Mouse (Mus musculus): ENCODE results near the gene Peak1.

Peak1 gene

DNA sequence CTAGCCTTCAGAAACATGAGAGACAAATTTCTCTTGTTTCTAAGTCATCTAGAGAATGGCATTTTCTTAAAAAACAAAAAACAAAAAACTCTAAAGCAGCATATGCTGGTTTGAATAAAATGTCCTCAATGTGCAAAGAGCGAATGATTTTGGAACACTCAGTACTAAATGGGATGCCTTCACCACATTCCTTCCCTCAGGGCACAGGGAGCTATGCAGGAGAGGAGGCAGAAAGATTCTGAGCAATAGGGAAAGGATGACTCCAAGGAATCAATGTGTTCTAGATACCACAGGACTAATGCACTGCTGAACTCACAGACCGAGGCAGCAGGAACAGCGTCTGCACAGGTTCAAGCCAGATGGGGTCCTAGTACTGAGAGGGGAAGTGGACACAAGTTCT is 103.5 kb downstream of the Peak1 start:
- no peak for DNase-seq (ENCODE audit: low spot score)

DNA sequence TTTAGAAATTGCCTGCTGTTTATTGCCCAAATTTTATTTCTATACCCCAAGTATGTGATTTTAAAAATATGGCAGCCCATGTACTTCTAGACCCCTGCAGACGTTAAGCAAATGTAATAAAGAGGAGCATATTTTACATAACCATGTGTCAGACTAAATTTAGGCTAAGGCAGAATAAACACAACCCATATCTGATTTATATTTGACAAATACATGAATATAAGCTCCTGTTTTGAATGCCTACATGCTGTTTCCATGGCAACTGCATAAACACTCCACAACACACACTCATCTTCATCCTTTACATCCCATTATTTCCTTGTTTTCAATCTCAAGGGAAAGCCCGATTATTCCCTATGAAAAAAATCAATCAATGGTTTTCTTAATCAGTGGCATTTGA is 108.8 kb downstream of the Peak1 start:
- DNase-seq (ENCODE audit: low spot score) = no peak

DNA sequence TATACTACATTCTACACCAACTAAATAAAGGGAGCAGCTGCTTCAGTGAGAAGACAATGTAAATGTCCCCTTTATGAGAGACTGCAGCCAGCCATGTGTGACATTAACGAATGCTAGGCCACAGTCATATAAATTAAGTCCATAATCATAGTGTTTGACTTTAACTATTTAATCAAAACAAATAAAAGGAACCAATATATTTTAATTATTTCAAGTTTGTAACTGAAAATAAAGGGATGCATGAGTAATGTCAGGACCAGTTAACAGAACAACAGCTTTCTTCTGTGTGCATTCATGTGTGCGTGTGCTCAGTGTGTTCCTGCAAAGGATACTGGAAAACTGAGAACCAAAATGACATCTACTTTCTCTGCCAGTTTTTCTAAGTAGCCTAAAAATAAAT is 113.3 kb downstream of the Peak1 start:
- no peak for DNase-seq (ENCODE audit: low spot score)

DNA sequence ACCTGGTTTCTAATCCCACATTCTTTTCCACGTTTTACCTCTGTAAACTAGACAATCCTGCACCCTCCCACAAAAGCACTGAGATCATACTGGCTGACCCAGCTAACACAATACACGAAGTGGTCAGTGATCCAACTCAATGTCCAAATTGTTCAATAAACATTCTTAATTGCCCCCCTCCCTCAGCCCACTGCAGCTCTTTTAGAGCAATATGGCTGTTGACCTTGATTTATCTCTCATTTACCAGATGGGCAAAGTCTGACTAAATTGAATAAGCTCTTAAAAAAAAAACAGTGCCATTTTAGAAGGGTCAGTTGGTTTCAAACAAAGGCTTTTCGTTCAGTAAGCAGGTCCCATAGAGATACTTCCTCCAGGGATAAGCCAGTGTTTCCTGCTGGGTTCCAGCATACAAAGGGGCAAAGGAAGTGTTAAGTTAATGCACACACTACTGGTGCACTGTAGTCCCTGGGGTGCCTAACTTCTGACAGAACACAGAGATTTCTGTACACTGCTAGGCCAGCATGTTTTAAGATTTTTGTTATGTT is 114.9 kb downstream of the Peak1 start:
- no peak for DNase-seq (ENCODE audit: low spot score)

DNA sequence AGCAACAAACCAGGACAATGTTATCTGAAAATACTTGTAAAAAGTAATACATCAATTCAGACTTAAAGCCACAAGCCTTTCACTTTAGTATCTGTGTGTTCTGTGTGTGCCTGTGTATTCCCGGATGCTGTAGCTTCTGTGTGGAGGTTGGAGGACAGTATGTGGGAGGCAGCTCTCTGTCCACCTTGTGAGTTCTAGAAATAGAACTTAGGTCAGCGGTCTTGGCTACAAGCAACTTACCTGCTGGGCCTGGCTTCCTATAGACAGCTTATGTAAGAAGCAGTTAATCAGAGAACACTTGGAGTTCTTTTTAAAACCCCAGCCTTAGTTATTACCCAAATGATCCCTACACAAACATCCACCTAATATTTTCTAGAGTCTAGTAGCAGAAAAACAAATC is 127.8 kb downstream of the Peak1 start:
- DNase-seq (ENCODE audit: low spot score) = no peak

DNA sequence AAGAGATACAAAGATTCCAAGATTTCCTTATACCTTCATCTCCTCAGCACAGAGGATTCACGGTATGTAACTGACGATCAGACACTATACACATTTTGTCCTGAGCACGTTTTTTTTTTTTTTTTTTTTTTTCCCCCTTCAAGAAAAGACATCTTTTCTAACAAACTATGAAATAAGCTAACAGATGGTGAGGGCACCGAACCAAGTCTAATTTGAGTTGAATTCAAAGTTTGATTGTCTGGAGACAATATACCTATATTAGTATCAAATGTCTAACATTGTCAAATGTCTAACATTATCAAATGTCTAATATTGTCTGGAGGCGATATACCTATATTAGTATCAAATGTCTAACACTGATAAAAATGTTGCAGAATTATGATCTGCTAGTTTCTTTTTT is 135.4 kb downstream of the Peak1 start:
- DNase-seq (ENCODE audit: low spot score) = no peak

DNA sequence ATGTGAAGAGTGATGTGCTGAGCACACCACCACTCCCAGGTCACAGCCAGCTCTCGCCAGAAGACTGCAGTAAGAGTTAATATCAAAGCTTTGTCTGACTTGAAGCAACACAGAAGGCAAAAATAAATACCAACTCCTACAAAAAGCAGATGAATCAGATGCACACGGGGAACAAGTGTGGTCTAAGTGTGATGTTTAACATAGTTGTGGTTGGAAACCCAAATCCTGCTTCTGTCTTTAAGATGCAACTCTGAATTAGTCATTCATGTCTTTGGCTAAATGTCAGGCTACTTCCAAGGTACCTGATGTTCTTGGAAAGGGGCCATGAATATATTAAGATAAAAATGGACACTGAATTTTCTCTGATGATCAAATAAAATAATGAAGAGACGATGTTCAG is 144.3 kb downstream of the Peak1 start:
- no peak for DNase-seq (ENCODE audit: low spot score)

DNA sequence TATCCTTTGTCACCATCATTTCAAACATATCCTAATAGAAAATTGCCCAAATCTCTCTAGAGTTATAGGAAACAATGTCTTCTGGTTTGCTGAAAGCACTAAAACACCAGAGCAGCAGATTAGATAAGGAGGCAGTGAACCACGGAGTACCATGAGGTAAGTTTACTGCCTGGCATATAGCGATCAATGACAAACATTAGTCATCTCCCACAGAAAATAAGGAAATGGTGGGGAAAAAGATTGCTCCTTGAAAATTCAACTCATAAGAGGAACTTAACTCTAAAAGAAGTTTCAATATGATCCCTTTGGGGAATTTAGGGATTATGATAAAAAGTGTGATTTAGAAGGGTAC is 145.6 kb downstream of the Peak1 start:
- no peak for DNase-seq (ENCODE audit: low spot score)

DNA sequence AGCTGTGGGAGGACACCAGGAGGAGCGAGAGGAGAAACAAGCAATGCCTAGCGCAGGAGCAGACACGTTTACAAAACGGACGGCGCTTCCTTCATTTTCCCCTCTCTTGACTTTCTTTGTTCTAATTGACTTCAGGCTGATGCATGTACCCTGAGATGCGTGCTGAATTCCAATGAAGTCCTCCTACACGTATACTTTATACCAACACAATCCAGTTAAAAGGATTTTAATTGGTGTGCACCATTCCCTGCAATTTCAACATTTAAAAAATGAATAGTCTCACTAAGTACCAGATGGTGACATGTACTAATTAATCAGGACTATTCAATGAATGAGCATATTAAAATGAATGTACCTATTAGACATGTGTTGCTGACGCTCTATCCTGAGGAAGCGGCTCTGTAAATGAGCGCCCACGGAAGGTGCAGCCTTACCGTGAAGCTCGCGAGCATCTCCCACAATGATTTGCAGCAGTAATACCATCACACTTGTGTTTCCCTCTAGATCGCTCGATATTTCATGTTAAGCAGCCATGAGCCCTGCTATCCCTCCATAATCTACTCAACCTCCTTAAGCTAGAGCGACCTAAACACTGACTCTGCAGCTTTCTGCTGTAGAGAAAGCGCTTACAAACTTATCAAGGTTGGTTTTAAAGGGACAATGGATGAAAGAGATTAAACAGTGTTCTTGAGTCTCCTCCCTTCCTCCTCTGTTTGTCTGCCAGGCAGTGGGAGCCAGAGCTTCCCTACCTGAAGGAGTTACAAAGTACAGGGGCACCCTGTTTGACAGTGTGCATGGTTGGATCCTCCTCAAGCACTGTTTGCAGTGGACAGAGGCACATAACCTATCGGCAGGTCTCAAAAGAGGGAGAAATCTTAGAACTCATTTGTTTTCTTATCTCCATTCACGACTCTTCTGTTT is 146.3 kb downstream of the Peak1 start:
- DNase-seq (ENCODE audit: low spot score) = no peak

DNA sequence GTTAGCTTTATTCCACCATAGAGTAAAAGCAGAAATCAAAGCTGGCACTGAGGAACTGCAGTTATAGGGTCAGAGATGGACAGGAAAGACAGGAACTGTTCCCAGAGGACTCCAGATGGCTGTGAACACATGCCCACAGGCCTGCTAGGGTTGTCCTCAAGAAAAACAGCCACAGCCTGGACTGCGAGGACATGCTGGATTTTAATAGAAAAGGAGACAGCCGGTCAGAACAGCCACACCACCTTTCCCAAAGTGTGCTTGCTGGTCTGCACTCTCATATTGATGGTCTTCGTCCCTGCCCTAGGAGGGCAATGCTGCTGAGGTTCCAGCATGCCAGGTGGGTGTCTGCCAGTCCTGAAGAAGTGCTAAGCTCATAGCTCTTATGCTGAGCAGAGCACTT is 148.8 kb downstream of the Peak1 start:
- no peak for DNase-seq (ENCODE audit: low spot score)

DNA sequence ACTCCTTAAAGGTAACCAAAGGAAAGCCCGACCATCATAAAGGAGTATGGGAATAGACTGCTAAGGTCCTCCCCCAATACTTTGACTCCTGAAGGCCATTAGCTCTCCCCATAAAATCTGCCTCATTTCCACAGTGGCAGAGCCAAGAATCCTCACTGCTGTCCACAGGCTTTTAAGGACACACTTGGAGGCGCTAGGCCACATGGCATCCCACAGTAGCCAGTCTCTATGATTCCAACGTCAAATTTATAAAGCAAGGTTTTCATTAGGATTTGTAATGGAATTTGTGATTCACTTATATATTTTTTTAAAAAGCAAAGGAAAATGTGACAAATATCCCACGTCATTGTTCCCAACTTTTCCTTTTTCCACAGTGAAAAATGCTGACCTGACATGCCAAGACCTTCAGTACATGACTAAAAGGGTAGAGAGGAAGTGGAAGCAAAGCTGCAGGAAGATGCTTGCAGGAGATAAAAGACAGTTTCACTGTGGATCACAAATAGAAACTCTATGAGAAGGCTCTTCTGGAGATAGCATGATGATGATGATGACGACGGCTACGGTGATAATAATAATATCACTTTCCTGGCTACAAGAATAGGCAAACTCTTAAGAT is 151.6 kb downstream of the Peak1 start:
- DNase-seq (ENCODE audit: low spot score) = no peak

DNA sequence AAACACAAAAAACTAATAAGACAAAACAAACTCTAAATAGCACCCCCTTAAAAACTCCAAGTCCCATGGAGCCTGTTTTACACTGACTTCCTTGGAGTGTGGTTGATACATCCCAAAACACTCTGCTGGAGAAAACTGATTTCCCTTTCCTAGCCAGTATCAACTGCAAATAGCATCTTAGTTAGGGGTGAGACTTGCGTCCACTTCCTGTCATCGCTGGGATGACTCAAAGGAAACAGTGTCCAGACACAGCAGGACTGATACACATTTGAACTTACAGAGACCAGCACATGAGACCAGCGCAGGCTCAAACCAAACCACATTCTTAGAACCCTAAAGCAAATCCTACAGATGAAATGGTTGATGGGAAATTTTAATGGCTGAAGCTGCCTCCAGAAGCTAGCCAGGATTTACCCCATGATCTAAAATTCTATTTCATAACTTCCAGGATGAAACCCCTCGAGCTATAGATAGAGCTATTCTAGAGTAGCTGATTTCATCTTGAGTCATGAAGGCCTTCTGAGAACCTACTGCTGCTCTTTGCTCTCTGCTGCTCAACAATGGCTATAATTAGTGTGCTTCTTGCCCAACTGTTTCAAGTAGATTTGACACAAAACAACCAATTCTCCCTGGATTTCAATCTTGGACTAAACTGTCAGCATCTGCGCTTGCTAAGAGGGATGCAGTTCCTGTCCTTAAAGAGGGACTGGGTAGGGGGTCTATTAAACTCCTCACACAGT is 152.2 kb downstream of the Peak1 start:
- no peak for DNase-seq (ENCODE audit: low spot score)

DNA sequence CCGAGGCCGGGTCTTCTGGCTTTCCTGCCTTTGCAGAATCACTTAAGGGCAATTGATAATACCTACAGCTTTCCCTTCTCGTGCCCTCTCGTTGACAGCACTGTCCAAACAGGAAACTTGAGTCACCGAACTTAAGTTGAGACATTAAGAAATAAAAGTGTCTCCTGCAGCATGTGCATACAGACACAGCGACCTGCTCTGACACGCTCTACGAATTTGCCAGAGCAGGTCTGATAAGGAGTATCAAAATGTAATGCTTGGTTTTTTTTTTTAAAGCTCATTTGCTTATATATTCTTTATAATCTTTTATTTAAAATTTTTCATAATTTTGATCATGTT is 152.9 kb downstream of the Peak1 start:
- DNase-seq (ENCODE audit: low spot score) = no peak

DNA sequence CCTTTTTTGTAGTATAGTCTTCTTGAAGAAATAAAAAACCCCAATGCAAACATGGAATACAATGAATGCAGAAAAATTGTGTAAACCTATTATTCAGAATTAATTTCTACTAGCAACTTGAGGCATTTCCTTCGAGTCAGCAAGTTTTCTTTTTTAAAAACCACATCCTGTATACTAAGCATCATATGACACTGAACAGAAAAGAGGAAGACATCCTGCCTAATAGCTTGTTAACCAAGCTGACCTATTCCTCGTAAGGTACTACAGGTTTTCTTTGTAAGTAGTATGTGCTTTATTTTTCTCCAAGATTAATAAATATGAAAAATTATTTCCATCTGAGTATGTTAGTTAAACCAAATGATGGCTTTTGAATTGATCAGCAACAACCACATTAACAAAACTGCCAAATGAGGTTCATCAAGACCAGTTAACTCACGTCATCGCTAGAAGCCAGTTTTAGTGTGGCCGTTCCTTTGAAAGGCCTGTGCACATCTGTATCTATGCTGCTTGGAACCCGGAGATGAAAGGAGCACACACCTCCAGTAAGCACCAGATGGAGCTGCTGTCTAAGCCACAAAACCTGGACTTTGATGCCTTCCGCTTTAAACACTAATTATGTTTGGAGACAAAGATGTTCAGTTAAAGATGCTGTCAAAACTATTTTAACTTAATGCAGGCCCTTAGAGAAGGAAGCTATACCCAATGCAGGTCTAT is 153.4 kb downstream of the Peak1 start:
- peak; percentile 63 for DNase-seq (ENCODE audit: low spot score)

DNA sequence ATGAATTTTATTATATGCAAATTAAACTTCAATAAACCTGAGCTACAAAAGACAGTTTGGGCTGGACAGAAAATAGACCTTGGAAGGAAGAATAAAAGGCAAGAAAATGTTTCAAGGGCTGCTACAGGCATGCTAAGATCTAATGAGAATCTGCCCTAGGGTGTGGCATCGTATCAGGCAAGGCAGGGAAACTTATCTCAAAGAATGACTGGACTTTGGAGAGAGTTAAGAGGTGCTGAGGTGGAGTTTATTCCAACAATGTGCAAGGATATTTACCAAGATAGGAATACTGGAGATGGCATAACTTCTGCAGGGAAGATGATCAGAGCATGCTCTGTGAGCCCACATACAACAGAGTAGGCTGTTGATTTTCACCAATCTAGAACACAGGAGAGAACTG is 154.8 kb downstream of the Peak1 start:
- DNase-seq (ENCODE audit: low spot score) = no peak

DNA sequence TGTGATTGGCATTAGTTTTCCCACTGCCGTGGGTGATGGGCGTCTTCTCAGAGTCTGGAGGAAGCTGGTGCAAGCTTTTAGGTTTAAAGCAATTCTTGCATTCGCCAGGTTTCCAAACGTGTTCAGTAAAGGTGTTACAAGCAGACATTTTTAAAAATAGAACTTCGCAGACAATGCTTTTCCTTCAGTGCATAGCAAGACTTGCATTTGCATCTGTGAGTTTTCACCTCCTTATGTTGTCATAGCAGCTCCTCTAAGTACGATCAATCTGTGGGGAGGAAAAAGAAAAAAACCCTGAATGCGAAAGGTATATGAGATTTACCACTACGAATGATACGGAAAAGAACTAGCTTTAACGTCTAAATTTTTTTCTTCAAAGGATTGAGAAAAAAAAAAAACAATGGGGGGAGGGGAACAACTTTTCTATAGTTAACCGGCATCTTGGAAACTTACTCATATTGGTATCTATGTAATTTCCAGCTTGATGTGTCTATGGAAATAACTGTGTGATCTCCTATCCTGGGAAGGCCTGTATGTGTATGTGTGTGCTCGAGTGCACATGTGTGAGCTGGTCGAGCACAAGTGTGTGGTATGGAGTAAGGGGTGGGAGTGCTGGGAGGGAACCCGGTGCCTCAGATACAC is 157.3 kb downstream of the Peak1 start:
- DNase-seq (ENCODE audit: low spot score) = no peak

DNA sequence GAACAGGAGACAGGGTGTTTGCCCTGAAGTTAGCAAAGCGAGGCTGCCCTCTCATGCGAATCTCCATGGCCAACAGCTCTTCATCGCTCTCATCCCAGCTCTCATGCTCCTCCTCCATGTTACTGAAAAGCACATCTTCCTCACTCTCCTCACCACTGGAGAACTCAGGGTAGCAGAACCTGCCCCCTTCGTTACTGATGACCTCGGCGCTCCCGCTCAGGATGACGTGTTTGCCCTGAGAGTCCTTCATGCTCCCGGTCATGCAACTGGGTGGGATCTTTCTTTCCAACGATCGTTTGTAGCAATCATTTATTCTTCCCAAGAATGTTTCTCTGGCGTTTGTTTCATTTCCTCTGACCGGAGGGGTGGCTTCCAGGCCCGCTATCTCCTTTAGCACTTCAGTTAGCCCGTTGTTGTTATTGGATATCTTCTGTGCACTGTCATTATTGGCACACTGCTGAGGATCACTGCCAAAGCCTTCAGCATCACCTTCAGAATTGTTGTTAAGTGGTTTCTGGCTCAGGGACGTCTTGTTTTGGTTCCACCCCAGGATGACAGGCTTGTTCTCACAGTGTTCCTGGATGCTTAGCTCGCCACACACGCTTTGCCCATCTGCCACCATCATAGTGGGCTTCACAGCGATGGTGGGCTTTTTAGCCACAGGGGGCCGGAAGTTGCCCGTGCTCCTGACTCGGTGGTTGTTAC is 157.9 kb downstream of the Peak1 start:
- DNase-seq (ENCODE audit: low spot score) = no peak

DNA sequence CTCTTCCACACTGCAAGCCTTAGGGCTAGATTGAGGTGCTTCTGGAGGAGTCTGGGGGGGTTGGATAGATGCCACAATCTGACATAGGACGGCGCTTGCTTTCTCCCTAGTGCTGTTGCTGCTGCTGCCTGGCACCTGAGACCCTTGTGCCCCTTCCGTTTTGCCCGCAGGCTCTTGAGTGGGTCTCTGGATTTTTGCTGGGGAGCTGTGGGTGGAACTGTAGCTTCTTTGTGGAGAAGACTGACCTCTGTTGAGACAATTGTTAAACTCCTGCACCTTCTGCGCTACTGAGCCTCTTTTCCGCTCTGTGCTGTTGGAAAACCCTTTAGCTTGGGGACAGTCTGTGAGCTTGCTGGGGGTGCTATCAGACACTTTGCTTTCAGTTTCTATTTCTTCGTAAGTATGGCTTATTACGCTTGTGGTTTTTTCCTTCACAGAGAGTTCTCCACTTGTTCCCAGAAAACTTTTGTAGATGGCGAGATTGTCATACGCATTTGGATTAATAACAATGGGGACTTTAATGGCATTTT is 159.5 kb downstream of the Peak1 start:
- peak; percentile 28 for DNase-seq (ENCODE audit: low spot score)

DNA sequence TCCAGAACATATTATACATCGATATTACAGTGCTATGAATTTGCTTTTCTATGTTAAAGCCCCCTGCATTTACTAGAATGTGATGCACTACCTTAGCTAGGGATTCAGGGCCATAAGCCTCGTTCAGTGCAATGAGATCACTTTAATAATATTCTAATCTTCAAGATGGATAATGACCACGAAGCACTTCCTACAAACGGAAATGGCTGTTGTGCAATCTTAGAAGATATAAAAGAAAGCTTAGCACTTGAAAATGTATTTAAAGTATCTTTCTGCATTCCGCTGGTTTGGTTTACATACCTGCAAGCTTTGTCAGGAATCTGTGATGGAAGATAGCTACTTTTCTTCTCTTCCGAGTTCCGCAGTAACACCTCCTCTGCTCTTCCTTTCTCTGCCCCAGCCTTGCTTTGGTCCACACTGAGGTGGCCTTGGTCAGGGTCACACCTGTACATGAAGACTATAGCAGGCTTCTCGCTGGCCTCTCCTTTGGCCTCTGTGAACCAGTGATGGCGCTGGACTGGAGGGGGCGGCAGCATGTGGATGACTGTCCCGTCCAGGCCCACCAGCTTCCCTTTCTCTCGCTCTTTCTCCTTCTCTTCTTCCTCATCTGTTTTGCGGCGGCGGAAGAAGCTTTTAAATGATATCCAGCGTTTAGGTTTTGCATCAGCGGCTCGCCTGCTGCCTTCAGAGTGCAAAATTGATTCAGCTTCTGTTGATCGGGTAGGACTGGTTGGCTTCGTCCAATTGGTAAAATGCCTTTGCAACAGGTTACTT is 160.5 kb downstream of the Peak1 start:
- DNase-seq (ENCODE audit: low spot score) = no peak
